Mouse (Mus musculus) myocyte (in vitro differentiated cells): Measurements from ENCODE around the gene Mki67.

Experiments used
- CEBPB ChIP-seq: IDR thresholded peaks from 2 replicates; pipeline ENCODE4 v1.6.1; 2011; ENCODE audit warnings: mild to moderate bottlenecking, moderate library complexity; ENCODE audit not compliant: poor library complexity, insufficient read depth, severe bottlenecking
- E2F4 ChIP-seq: IDR thresholded peaks from one replicate; pipeline ENCODE4 v1.6.1; 2011; ENCODE audit warnings: mild to moderate bottlenecking, control low read depth, moderate library complexity; ENCODE audit not compliant: insufficient read depth
- MAX ChIP-seq: IDR thresholded peaks from one replicate; pipeline ENCODE4 v1.6.1; 2011; ENCODE audit warnings: low read depth, mild to moderate bottlenecking, control low read depth
- MYOD1 ChIP-seq, 3 experiments: IDR thresholded peaks; one replicate each; pipeline ENCODE4 v1.6.1; 2011; ENCODE audit warnings: control low read depth in 2 of 3, low read depth in 2 of 3, mild to moderate bottlenecking in 2 of 3, moderate library complexity in 1 of 3; ENCODE audit not compliant: insufficient read length in 2 of 3, control insufficient read depth in 1 of 3
- MYOG ChIP-seq, 3 experiments: IDR thresholded peaks; one replicate each; pipeline ENCODE4 v1.6.1; 2011; ENCODE audit warnings: control low read depth in 2 of 3, low read depth in 2 of 3, mild to moderate bottlenecking in 2 of 3; ENCODE audit not compliant: insufficient read length in 2 of 3, control insufficient read depth in 1 of 3, insufficient read depth in 1 of 3
- POLR2A ChIP-seq: IDR thresholded peaks from one replicate; pipeline ENCODE4 v1.6.1; 2011; ENCODE audit warnings: low read depth, mild to moderate bottlenecking, control low read depth, moderate library complexity; ENCODE audit not compliant: insufficient read length
- POLR2AphosphoS2 ChIP-seq: IDR thresholded peaks from one replicate; pipeline ENCODE4 v1.6.1; 2011; ENCODE audit warnings: low read depth, control low read depth; ENCODE audit not compliant: insufficient read length
- REST ChIP-seq: IDR thresholded peaks from one replicate; pipeline ENCODE4 v1.6.1; 2011; ENCODE audit warnings: mild to moderate bottlenecking, control low read depth, moderate library complexity; ENCODE audit not compliant: insufficient read depth, insufficient read length
- SRF ChIP-seq: IDR thresholded peaks from one replicate; pipeline ENCODE4 v1.6.1; 2011; ENCODE audit warnings: low read depth; ENCODE audit not compliant: control insufficient read depth, insufficient read length
- TCF12 ChIP-seq: IDR thresholded peaks from one replicate; pipeline ENCODE4 v1.6.1; 2011; ENCODE audit warnings: mild to moderate bottlenecking, control low read depth; ENCODE audit not compliant: poor library complexity, insufficient read depth, severe bottlenecking
- TCF3 ChIP-seq: IDR thresholded peaks from one replicate; pipeline ENCODE4 v1.6.1; 2011; ENCODE audit warnings: low read depth, control low read depth; ENCODE audit not compliant: insufficient read length
- USF1 ChIP-seq: IDR thresholded peaks from one replicate; pipeline ENCODE4 v1.6.1; 2011; ENCODE audit warnings: low read depth, mild to moderate bottlenecking, control low read depth, moderate library complexity

- TF ChIP-seq POLR2AphosphoS2 (no peak), POLR2A (no peak), USF1 (no peak), MAX (no peak), TCF12 (no peak), E2F4 (no peak), MYOD1 (IDR thresholded peaks at IDR 0.05; ENCODE audit: control insufficient read depth in 1 of 3, insufficient read length in 2 of 3, low read depth in 2 of 3) (no peak), MYOG (IDR thresholded peaks at IDR 0.05; ENCODE audit: control insufficient read depth in 1 of 3, insufficient read depth in 1 of 3, insufficient read length in 2 of 3, low read depth in 2 of 3) (no peak), CEBPB (no peak), REST (no peak), TCF3 (no peak), SRF (no peak)
Observed at GRCm38 (mm10) chr7:135716968-135717557, 902 bp upstream of the Mki67 start.
